Mouse (Mus musculus) kidney, embryonic 15.5 days (tissue): ENCODE data around the gene Npc1l1. TPM values are rescaled to one million over a fixed set of nuclear protein-coding genes. Genes with fewer than 3 reads are reported as not detected.

Source experiments
- ATAC-seq: fragments of 200-750 bp; cut with Nextera tagmentation; replicated peaks from 2 replicates; pipeline ENCODE4 v1.8.0; 2017; ENCODE audit warnings: moderate TSS enrichment; ENCODE audit not compliant: low FRiP score
- H3K27ac ChIP-seq: fragments of 300-500 bp; sonication (generic); 2 replicates; pipeline ENCODE4 v1.5.1; 2015; ENCODE audit warnings: mild to moderate bottlenecking, inconsistent platforms
- H3K27me3 ChIP-seq: fragments of 300-500 bp; sonication (generic); 2 replicates; pipeline ENCODE4 v1.6.1; 2015; ENCODE audit warnings: inconsistent platforms
- H3K36me3 ChIP-seq: fragments of 300-500 bp; sonication (generic); 2 replicates; pipeline ENCODE4 v1.6.1; 2015; ENCODE audit warnings: inconsistent platforms
- H3K4me1 ChIP-seq: fragments of 300-500 bp; sonication (generic); 2 replicates; pipeline ENCODE4 v1.6.1; 2015; ENCODE audit warnings: inconsistent platforms
- H3K4me2 ChIP-seq: fragments of 300-500 bp; sonication (generic); 2 replicates; pipeline ENCODE4 v1.6.1; 2015; ENCODE audit warnings: moderate library complexity, mild to moderate bottlenecking, inconsistent platforms
- H3K4me3 ChIP-seq: fragments of 300-500 bp; sonication (generic); replicated peaks from 2 replicates; pipeline ENCODE4 v1.5.1; 2015; ENCODE audit warnings: mild to moderate bottlenecking, inconsistent platforms
- H3K9ac ChIP-seq: fragments of 300-500 bp; sonication (generic); 2 replicates; pipeline ENCODE4 v1.6.1; 2015; ENCODE audit warnings: mild to moderate bottlenecking, inconsistent platforms
- H3K9me3 ChIP-seq: fragments of 300-500 bp; sonication (generic); replicated peaks from 2 replicates; pipeline ENCODE4 v1.6.1; 2016; ENCODE audit warnings: inconsistent platforms
- WGBS: fragments of 180-500 bp; shearing (Covaris S2); methylation state at CpG from one replicate; pipeline ENCODE4 v1.1.7; 2015; ENCODE audit warnings: mixed read lengths; 5-methylcytosine and 5-hydroxymethylcytosine counted together
- polyA plus RNA-seq: library from polyadenylated mRNA; unstranded; fragments of >200 nt; fragmentation: Nextera tagmentation; extraction: Ambion mirVana; gene quantifications from 2 replicates; pipeline ENCODE4 v1.2.1, GENCODE M21; 2015

Gene Npc1l1
- polyA plus RNA-seq, 1 experiment from 2014 or later: 0.06 TPM

GRCm38 (mm10) chr11:6252824-6253223, 22.9 kb upstream of the Npc1l1 start:
- H3K4me2 ChIP-seq: no peak overlapping the region
- H3K9me3 ChIP-seq: no peaks in the 10 kb centered on the region
- H3K27ac ChIP-seq: no peak overlapping the region
- H3K4me1 ChIP-seq: no peaks in the 10 kb centered on the region
- WGBS: 89% methylated on average over 4 of the region's 4 CpGs
- no peak for ATAC-seq
- H3K27me3 ChIP-seq: no peaks in the 10 kb centered on the region
- H3K9ac ChIP-seq: no peak overlapping the region
- peaks cover 6% of the 10 kb centered on the region for H3K36me3 ChIP-seq
- H3K4me3 ChIP-seq: no peak overlapping the region

- no peaks in the 10 kb centered on the region for H3K4me1 ChIP-seq
These were observed 22.3 kb upstream of the Npc1l1 start for GRCm38 (mm10) chr11:6252248-6252647.

GRCm38 (mm10) chr11:6244707-6245106, 14.8 kb upstream of the Npc1l1 start:
- Histone ChIP-seq H3K4me2 (no peak overlapping the region), H3K9me3 (no peaks in the 10 kb centered on the region), H3K27me3 (no peaks in the 10 kb centered on the region), H3K9ac (no peak overlapping the region), H3K4me1 (no peaks in the 10 kb centered on the region), H3K4me3 (no peak overlapping the region), H3K27ac (no peak overlapping the region), H3K36me3 (no peaks in the 10 kb centered on the region)
- no peak for ATAC-seq
- WGBS: 63% methylated on average over 19 of the region's 19 CpGs

More at GRCm38 (mm10) chr11:6252248-6252647, 22.3 kb upstream of the Npc1l1 start:
- Histone ChIP-seq H3K27me3 (no peaks in the 10 kb centered on the region), H3K4me3 (no peak overlapping the region), H3K27ac (no peak overlapping the region), H3K9ac (no peak overlapping the region), H3K36me3 (0 out of 2 replicates have a peak, but pooled peaks cover under 1% of the 10 kb centered on the region), H3K4me2 (no peak overlapping the region), H3K9me3 (no peaks in the 10 kb centered on the region)
- no peak for ATAC-seq
- WGBS: 85% methylated on average over 5 of the region's 5 CpGs

GRCm38 (mm10) chr11:6233025-6233424, 3.1 kb upstream of the Npc1l1 start:
- Histone ChIP-seq H3K27me3 (no peaks in the 10 kb centered on the region), H3K9me3 (peaks cover 12% of the 10 kb centered on the region), H3K4me3 (no peak overlapping the region), H3K4me1 (no peaks in the 10 kb centered on the region), H3K27ac (no peak overlapping the region), H3K36me3 (no peaks in the 10 kb centered on the region), H3K4me2 (no peak overlapping the region), H3K9ac (no peak overlapping the region)
- 87% methylated on average over 4 of the region's 4 CpGs for WGBS
- no peak for ATAC-seq

- H3K4me1 ChIP-seq: no peaks in the 10 kb centered on the region
- 0 out of 2 replicates have a peak, but pooled peaks have one; percentile 54 for ATAC-seq
- no peak overlapping the region for H3K4me3 ChIP-seq
- no peaks in the 10 kb centered on the region for H3K36me3 ChIP-seq
- WGBS: 72% methylated on average over 14 of the region's 14 CpGs
- no peak overlapping the region for H3K9ac ChIP-seq
- H3K4me2 ChIP-seq: no peak overlapping the region
- H3K9me3 ChIP-seq: no peaks in the 10 kb centered on the region
- H3K27ac ChIP-seq: 0 out of 2 replicates have a peak overlapping the region, but pooled peaks have one; percentile 32
- no peaks in the 10 kb centered on the region for H3K27me3 ChIP-seq
These were observed 5.3 kb downstream of the Npc1l1 start for GRCm38 (mm10) chr11:6224541-6225229.

- Histone ChIP-seq H3K27me3 (no peaks in the 10 kb centered on the region), H3K4me1 (no peaks in the 10 kb centered on the region), H3K36me3 (no peaks in the 10 kb centered on the region), H3K9me3 (no peaks in the 10 kb centered on the region), H3K4me3 (no peak overlapping the region), H3K9ac (no peak overlapping the region), H3K4me2 (no peak overlapping the region), H3K27ac (no peak overlapping the region)
- ATAC-seq: no peak
- WGBS: 93% methylated on average over 10 of the region's 10 CpGs
These were observed 7.8 kb downstream of the Npc1l1 start for GRCm38 (mm10) chr11:6222187-6222586.

GRCm38 (mm10) chr11:6219967-6220366, 10.0 kb downstream of the Npc1l1 start:
- H3K27ac ChIP-seq: no peak overlapping the region
- no peaks in the 10 kb centered on the region for H3K36me3 ChIP-seq
- H3K27me3 ChIP-seq: no peaks in the 10 kb centered on the region
- no peaks in the 10 kb centered on the region for H3K4me1 ChIP-seq
- WGBS: 76% methylated on average over 6 of the region's 6 CpGs
- H3K9me3 ChIP-seq: no peaks in the 10 kb centered on the region
- no peak overlapping the region for H3K9ac ChIP-seq
- H3K4me2 ChIP-seq: no peak overlapping the region
- ATAC-seq: no peak
- no peak overlapping the region for H3K4me3 ChIP-seq

GRCm38 (mm10) chr11:6218189-6218896, 11.6 kb downstream of the Npc1l1 start:
- WGBS: 75% methylated on average over 11 of the region's 11 CpGs
- no peak overlapping the region for H3K4me3 ChIP-seq
- H3K27me3 ChIP-seq: no peaks in the 10 kb centered on the region
- H3K4me1 ChIP-seq: no peaks in the 10 kb centered on the region
- no peak overlapping the region for H3K4me2 ChIP-seq
- H3K36me3 ChIP-seq: no peaks in the 10 kb centered on the region
- H3K9ac ChIP-seq: no peak overlapping the region
- no peak for ATAC-seq
- H3K9me3 ChIP-seq: no peaks in the 10 kb centered on the region
- no peak overlapping the region for H3K27ac ChIP-seq

- no peaks in the 10 kb centered on the region for H3K9me3 ChIP-seq
- H3K4me3 ChIP-seq: no peak overlapping the region
- H3K4me1 ChIP-seq: no peaks in the 10 kb centered on the region
- no peaks in the 10 kb centered on the region for H3K36me3 ChIP-seq
- no peak overlapping the region for H3K9ac ChIP-seq
- H3K4me2 ChIP-seq: no peak overlapping the region
- no peaks in the 10 kb centered on the region for H3K27me3 ChIP-seq
- WGBS: 54% methylated on average over 3 of the region's 3 CpGs
- no peak for ATAC-seq
- H3K27ac ChIP-seq: no peak overlapping the region
These were observed 13.1 kb downstream of the Npc1l1 start for GRCm38 (mm10) chr11:6216834-6217233.

- 91% methylated on average over 1 of the region's 1 CpGs for WGBS
- no peaks in the 10 kb centered on the region for H3K9me3 ChIP-seq
- no peak overlapping the region for H3K4me2 ChIP-seq
- no peaks in the 10 kb centered on the region for H3K27me3 ChIP-seq
- no peaks in the 10 kb centered on the region for H3K4me1 ChIP-seq
- no peak overlapping the region for H3K27ac ChIP-seq
- no peak for ATAC-seq
- no peak overlapping the region for H3K4me3 ChIP-seq
- no peaks in the 10 kb centered on the region for H3K36me3 ChIP-seq
- no peak overlapping the region for H3K9ac ChIP-seq
These were observed 21.8 kb downstream of the Npc1l1 start for GRCm38 (mm10) chr11:6208158-6208557.

GRCm38 (mm10) chr11:6207090-6207489, 22.9 kb downstream of the Npc1l1 start:
- no peaks in the 10 kb centered on the region for H3K9me3 ChIP-seq

GRCm38 (mm10) chr11:6200570-6200969, 29.4 kb downstream of the Npc1l1 start:
- H3K4me1 ChIP-seq: peaks cover 23% of the 10 kb centered on the region
- no peaks in the 10 kb centered on the region for H3K9me3 ChIP-seq
- ATAC-seq: no peak
- H3K27ac ChIP-seq: peak overlapping the region; percentile 99
- no peaks in the 10 kb centered on the region for H3K27me3 ChIP-seq
- H3K36me3 ChIP-seq: no peaks in the 10 kb centered on the region
- peak overlapping the region; percentile 82 for H3K4me2 ChIP-seq
- 23% methylated on average over 9 of the region's 9 CpGs for WGBS
- peak overlapping the region; percentile 72 for H3K4me3 ChIP-seq
- peak overlapping the region; percentile 76 for H3K9ac ChIP-seq

More at GRCm38 (mm10) chr11:6207090-6207489, 22.9 kb downstream of the Npc1l1 start:
- Histone ChIP-seq H3K4me3 (no peak overlapping the region), H3K27ac (no peak overlapping the region), H3K4me1 (no peaks in the 10 kb centered on the region), H3K36me3 (no peaks in the 10 kb centered on the region), H3K9ac (no peak overlapping the region), H3K4me2 (no peak overlapping the region), H3K27me3 (no peaks in the 10 kb centered on the region)
- ATAC-seq: no peak
- WGBS: 86% methylated on average over 2 of the region's 2 CpGs
